Mouse (Mus musculus) kidney, embryonic 16.5 days (tissue): ENCODE data around the gene Sap18b. TPM values are rescaled to one million over a fixed set of nuclear protein-coding genes. Genes with fewer than 3 reads are reported as not detected.
"Not testable (repeated sequence)": the region's sequence is repeated elsewhere in the genome, so short reads cannot be mapped to it uniquely, and the experiment has no call there.

Experiments
- ATAC-seq: fragments of 200-750 bp; cut with Nextera tagmentation; 2 replicates; pipeline ENCODE4 v1.8.0; 2017; ENCODE audit warnings: moderate TSS enrichment; ENCODE audit not compliant: low FRiP score, low TSS enrichment
- H3K27ac ChIP-seq: fragments of 300-500 bp; sonication (generic); 2 replicates; pipeline ENCODE4 v1.5.1; 2014; ENCODE audit warnings: low read length
- H3K27me3 ChIP-seq: fragments of 300-500 bp; sonication (generic); 2 replicates; pipeline ENCODE4 v1.6.1; 2014; ENCODE audit warnings: low read length, control low read depth, mixed read lengths; ENCODE audit not compliant: insufficient read depth
- H3K36me3 ChIP-seq: fragments of 300-500 bp; sonication (generic); 2 replicates; pipeline ENCODE4 v1.6.1; 2014; ENCODE audit warnings: low read length, control low read depth, mixed read lengths; ENCODE audit not compliant: insufficient read depth
- H3K4me1 ChIP-seq: fragments of 300-500 bp; sonication (generic); 2 replicates; pipeline ENCODE4 v1.6.1; 2014; ENCODE audit warnings: low read length, control low read depth, mixed read lengths; ENCODE audit not compliant: insufficient read depth
- H3K4me2 ChIP-seq: fragments of 300-500 bp; sonication (generic); replicated peaks from 2 replicates; pipeline ENCODE4 v1.6.1; 2014; ENCODE audit warnings: low read depth, low read length
- H3K4me3 ChIP-seq: fragments of 300-500 bp; sonication (generic); 2 replicates; pipeline ENCODE4 v1.5.1; 2014; ENCODE audit warnings: mild to moderate bottlenecking, low read length
- H3K9ac ChIP-seq: fragments of 300-500 bp; sonication (generic); replicated peaks from 2 replicates; pipeline ENCODE4 v1.6.1; 2014; ENCODE audit warnings: low read length
- H3K9me3 ChIP-seq: fragments of 300-500 bp; sonication (generic); 2 replicates; pipeline ENCODE4 v1.6.1; 2016; ENCODE audit warnings: low read length, control low read depth
- WGBS: fragments of 180-500 bp; shearing (Covaris S2); extraction: QIAGEN DNeasy Blood & Tissue Kit; methylation state at CpG from one replicate; pipeline ENCODE4 v1.1.7; 2014; 5-methylcytosine and 5-hydroxymethylcytosine counted together
- polyA plus RNA-seq: library from polyadenylated mRNA; unstranded; fragments of >200 nt; fragmentation: Nextera tagmentation; extraction: Ambion mirVana; gene quantifications from 2 replicates; pipeline ENCODE4 v1.2.1, GENCODE M21; 2015

The Sap18b gene
- polyA plus RNA-seq, 1 experiment from 2014 or later = 308 TPM

GRCm38 (mm10) chr8:95863761-95864440 is 38.8 kb downstream of the Sap18b start:
- WGBS = 84% methylated on average over 10 of the region's 11 CpGs
- not testable (repeated sequence) for ATAC-seq, H3K9ac ChIP-seq, H3K27me3 ChIP-seq, H3K4me1 ChIP-seq, H3K27ac ChIP-seq, H3K9me3 ChIP-seq, H3K4me3 ChIP-seq, H3K4me2 ChIP-seq
- peaks cover 40% of the 10 kb centered on the region for H3K36me3 ChIP-seq

GRCm38 (mm10) chr8:95864851-95865250 is 39.7 kb downstream of the Sap18b start:
- 96% methylated on average over 17 of the region's 18 CpGs for WGBS
- peaks cover 49% of the 10 kb centered on the region for H3K36me3 ChIP-seq
- not testable (repeated sequence) for H3K27ac ChIP-seq, H3K4me3 ChIP-seq, H3K27me3 ChIP-seq, ATAC-seq, H3K9me3 ChIP-seq, H3K9ac ChIP-seq, H3K4me2 ChIP-seq, H3K4me1 ChIP-seq

GRCm38 (mm10) chr8:95871690-95872089 is 46.5 kb downstream of the Sap18b start:
- 96% methylated on average over 16 of the region's 16 CpGs for WGBS
- no peaks in the 10 kb centered on the region for H3K27me3 ChIP-seq
- no peak overlapping the region for H3K4me2 ChIP-seq
- no peak overlapping the region for H3K9ac ChIP-seq
- H3K9me3 ChIP-seq = no peaks in the 10 kb centered on the region
- H3K27ac ChIP-seq = no peak overlapping the region
- peaks cover 85% of the 10 kb centered on the region for H3K36me3 ChIP-seq
- H3K4me1 ChIP-seq = no peaks in the 10 kb centered on the region
- H3K4me3 ChIP-seq = no peak overlapping the region
- ATAC-seq = no peak

GRCm38 (mm10) chr8:95875270-95875669 is 50.1 kb downstream of the Sap18b start:
- no peaks in the 10 kb centered on the region for H3K9me3 ChIP-seq
- no peaks in the 10 kb centered on the region for H3K27me3 ChIP-seq
- no peak overlapping the region for H3K9ac ChIP-seq
- peaks cover 12% of the 10 kb centered on the region for H3K4me1 ChIP-seq
- H3K36me3 ChIP-seq = peaks cover 61% of the 10 kb centered on the region
- WGBS = 96% methylated on average over 7 of the region's 7 CpGs
- H3K4me2 ChIP-seq = no peak overlapping the region
- ATAC-seq = no peak
- no peak overlapping the region for H3K4me3 ChIP-seq
- no peak overlapping the region for H3K27ac ChIP-seq

Other genes with a start within 250 kb of the Sap18b start
- gene Prss54, start 249.0 kb upstream of the Sap18b start, polyA plus RNA-seq = not detected in 2 replicates
- gene Gins3, start 191.9 kb upstream of the Sap18b start, polyA plus RNA-seq = 20.8 and 21.6 TPM in 2 replicates
- gene Ndrg4, start 148.4 kb upstream of the Sap18b start, polyA plus RNA-seq = 20.1 and 23.7 TPM in 2 replicates
- 21.3 and 22.7 TPM in 2 replicates for gene Setd6, start 109.5 kb upstream of the Sap18b start, polyA plus RNA-seq
- gene Cnot1, start 17.9 kb upstream of the Sap18b start, polyA plus RNA-seq = 76.6 and 89.6 TPM in 2 replicates
- 19.2 and 19.7 TPM in 2 replicates for gene Slc38a7, start 28.2 kb downstream of the Sap18b start, polyA plus RNA-seq
- 286 and 293 TPM in 2 replicates for gene Got2, start 63.2 kb downstream of the Sap18b start, polyA plus RNA-seq